Mouse (Mus musculus) yolk sac, embryonic 10.5 days (tissue): ENCODE measurements at regions not wholly inside any gene's neighbourhood (a gene's known extent, or its start where the extent isn't known, plus 50 kb on each side); places are given as distances from the start of the nearest gene placed in this dataset.
"Not testable (repeated sequence)": the region's sequence is repeated elsewhere in the genome, so short reads cannot be mapped to it uniquely, and the experiment has no call there.

Experiments
- DNase-seq: peaks from one replicate; pipeline ENCODE4 v3.0.0-alpha.2; 2017; ENCODE audit warnings: low spot score

- DNase-seq: no peak
Observed at GRCm38 (mm10) chr1:152241026-152241425, 145.5 kb downstream of the Tsen15 start.

DNA sequence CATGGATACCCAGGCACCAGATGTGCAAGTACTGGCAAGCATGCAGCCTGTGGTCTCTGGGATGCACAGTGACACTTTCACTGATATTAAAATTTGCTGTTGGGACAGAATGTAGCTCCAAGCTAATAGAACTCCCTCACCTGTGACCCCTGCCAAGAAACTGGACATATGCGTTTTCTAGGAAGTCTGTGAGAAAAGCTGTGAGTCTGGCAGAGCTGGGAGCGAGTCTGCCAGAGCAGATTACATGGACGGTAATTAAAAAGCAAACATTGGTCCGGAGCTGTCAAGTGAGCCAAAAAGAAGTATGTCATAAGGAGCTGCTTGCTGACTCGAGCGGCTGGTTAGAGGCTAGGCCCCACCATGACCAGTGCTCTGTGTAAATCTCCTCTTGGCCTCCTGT lies 147.1 kb downstream of the Tsen15 start:
- no peak for DNase-seq

- no peak for DNase-seq
Observed at GRCm38 (mm10) chr1:152235212-152235792, 145.4 kb upstream of the 1700025G04Rik start.

GRCm38 (mm10) chr1:152234716-152235115 lies 144.8 kb upstream of the 1700025G04Rik start:
- no peak for DNase-seq

GRCm38 (mm10) chr1:152231717-152232202 lies 141.8 kb upstream of the 1700025G04Rik start:
- DNase-seq: no peak

DNA sequence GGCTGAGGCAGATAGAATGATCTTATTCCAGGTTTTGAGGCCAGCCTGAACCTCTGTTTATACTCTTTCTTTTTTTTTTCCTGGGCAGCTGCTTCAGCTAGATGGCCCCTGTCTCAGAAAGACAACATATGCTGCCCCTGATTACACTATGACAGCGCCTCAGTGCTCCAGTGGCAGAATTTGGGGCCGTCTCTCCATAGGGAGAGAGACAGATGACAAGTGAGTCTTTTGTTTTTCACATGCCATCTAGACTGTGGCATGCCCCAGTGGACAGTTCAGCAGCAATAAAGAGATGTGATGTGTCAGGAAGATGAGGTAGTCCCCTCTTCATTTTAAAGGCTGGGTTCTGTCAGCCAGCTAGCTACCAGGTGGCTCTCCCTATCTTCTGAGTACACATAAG lies 139.8 kb upstream of the 1700025G04Rik start:
- no peak for DNase-seq

GRCm38 (mm10) chr1:152226049-152226448 lies 136.1 kb upstream of the 1700025G04Rik start:
- no peak for DNase-seq

GRCm38 (mm10) chr1:152223666-152224065 lies 133.7 kb upstream of the 1700025G04Rik start:
- DNase-seq: no peak

DNA sequence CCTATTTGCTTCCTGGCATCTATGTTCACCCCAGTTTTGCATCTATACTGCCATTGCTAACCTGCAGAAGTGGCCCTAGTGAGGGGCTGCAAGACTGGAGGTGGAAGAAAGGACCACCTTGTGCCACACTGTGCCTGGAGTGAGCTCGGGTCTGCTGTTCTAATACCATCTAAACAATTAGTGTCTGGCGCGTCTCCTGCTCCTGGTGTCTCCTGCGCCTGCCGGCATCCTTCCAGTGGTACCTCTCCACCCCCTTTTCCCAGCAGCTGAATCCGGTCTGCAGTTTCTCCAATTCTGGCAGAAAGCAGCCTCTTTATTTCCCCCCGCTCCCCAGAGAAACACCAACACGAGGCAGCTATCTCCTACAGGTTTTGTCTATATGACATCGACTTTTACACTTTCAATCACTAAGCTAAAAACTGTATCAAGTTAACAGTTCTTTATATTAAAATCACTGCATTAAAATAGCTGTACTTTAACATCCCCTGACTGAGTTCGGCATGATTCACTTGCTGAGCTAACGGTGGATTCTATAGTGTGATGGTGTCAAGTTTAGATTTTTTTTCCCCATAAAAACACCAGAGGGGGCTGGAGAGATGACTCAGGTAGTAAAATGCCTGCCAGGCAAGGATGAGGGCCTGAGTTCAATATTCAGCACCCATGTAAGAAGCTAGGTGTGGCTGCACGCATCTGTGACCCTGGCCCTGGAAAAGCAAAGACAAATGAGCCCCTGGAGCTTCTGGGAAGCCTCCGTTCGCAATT lies 131.1 kb upstream of the 1700025G04Rik start:
- no peak for DNase-seq

DNA sequence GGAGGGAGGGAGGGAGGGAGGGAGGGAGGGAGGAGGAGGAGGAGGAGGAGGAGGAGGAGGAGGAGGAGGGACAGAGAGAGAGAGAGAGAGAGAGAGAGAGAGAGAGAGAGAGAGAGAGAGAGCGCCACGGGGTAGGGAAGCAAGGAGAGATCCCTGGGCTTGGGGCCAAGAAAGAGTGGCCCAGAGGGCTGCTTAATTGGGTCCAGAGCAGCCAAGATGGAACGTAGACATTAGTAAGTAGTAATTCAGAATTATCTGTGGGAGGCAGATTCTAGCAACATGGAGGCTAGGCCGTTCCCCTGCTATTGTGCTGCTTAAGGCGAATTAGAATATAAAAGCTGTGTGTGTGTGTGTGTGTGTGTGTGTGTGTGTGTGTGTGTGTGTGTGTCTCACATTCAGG lies 129.8 kb upstream of the 1700025G04Rik start:
- DNase-seq: not testable (repeated sequence)

GRCm38 (mm10) chr1:152217404-152217803 lies 127.5 kb upstream of the 1700025G04Rik start:
- no peak for DNase-seq

- DNase-seq: no peak
Observed at GRCm38 (mm10) chr1:152214376-152214775, 124.5 kb upstream of the 1700025G04Rik start.

- DNase-seq: no peak
Observed at GRCm38 (mm10) chr1:152203187-152203586, 113.3 kb upstream of the 1700025G04Rik start.

- no peak for DNase-seq
Observed at GRCm38 (mm10) chr1:152188700-152189099, 98.8 kb upstream of the 1700025G04Rik start.

GRCm38 (mm10) chr1:152184956-152185355 lies 95.0 kb upstream of the 1700025G04Rik start:
- DNase-seq: no peak

DNA sequence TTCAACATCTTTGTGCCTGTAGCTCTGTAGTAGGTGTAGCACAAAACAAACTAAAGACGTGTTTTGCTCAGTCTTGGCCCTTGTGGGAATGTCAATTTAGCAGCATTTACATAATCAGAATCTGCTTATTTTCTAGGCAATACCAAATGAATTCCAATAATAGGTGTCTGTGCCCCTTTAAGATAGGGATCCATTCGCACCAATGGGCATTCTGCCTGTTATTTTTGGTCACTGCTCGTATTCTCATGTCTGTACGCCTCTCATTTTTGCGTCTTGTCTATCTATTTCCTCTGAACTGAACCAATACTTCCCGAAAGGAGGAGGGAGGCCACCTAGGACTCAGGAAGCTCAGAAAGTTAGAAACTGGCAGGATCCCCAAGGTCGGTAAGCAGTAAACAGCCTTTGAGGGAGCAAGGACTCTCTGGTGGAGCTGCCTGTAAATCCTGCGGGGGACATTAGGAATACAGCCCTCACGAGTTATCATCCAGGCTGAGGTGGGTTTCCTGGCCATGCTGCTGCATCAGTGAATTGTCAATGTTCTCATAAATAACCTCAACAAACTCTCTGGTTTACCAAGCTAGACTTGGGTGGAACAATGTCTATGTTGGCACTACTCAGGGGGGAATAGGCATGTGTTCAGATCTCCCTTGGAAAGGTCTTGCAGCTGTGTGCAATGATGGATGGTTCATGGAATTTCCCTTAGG lies 86.5 kb upstream of the 1700025G04Rik start:
- no peak for DNase-seq

GRCm38 (mm10) chr1:152175691-152176090 lies 85.8 kb upstream of the 1700025G04Rik start:
- DNase-seq: no peak

GRCm38 (mm10) chr1:152174464-152174863 lies 84.5 kb upstream of the 1700025G04Rik start:
- no peak for DNase-seq

GRCm38 (mm10) chr1:152171034-152171790 lies 81.3 kb upstream of the 1700025G04Rik start:
- DNase-seq: no peak

- no peak for DNase-seq
Observed at GRCm38 (mm10) chr1:152170583-152170982, 80.7 kb upstream of the 1700025G04Rik start.

GRCm38 (mm10) chr1:152169508-152169907 lies 79.6 kb upstream of the 1700025G04Rik start:
- DNase-seq: no peak

GRCm38 (mm10) chr1:152168284-152168683 lies 78.4 kb upstream of the 1700025G04Rik start:
- DNase-seq: no peak
